Mouse (Mus musculus): Measurements from ENCODE around the gene Ttc12. TPM values are rescaled to one million over a fixed set of nuclear protein-coding genes. Genes with fewer than 3 reads are reported as not detected.

The Ttc12 gene
- polyA plus RNA-seq, 2 experiments = 0.18 to 0.19 TPM

GRCm38 (mm10) chr9:49487657-49487943 is 1.6 kb upstream of the Ttc12 start:
- no peaks in the 10 kb centered on the region for H3K27me3 ChIP-seq (ENCODE audit: control insufficient read depth, insufficient read depth, low read length)
- H3K4me3 ChIP-seq (ENCODE audit: insufficient read depth in 1 of 2, low read depth in 2 of 2, low read length in 2 of 2) = no peak overlapping the region
- no peaks in the 10 kb centered on the region for H3K4me1 ChIP-seq (replicated peaks; ENCODE audit: control insufficient read depth in 2 of 2, insufficient read depth in 2 of 2, low read length in 1 of 2)
- no peak overlapping the region for H3K9ac ChIP-seq (replicated peaks)
- no peak for TF ChIP-seq EP300 (IDR thresholded peaks at IDR 0.05; ENCODE audit: low read depth)
- WGBS (ENCODE audit: insufficient replicate concordance) = 47% methylated on average over 6 of the region's 6 CpGs
- no peaks in the 10 kb centered on the region for H3K9me3 ChIP-seq (ENCODE audit: control insufficient read depth, low read length)
- no peak overlapping the region for H3K4me2 ChIP-seq (ENCODE audit: low read depth)
- ATAC-seq (ENCODE audit: insufficient read depth) (no peak), DNase-seq (ENCODE audit: low read depth in 3 of 3, low spot score in 3 of 3) (no peak)
- no peaks in the 10 kb centered on the region for H3K36me3 ChIP-seq (replicated peaks; ENCODE audit: control insufficient read depth, insufficient read depth, low read depth)
- no peak overlapping the region for H3K27ac ChIP-seq

- Histone ChIP-seq H3K4me3 (ENCODE audit: insufficient read depth in 1 of 2, low read depth in 2 of 2, low read length in 2 of 2) (no peak overlapping the region), H3K9ac (replicated peaks) (no peak overlapping the region), H3K36me3 (replicated peaks; ENCODE audit: control insufficient read depth, insufficient read depth, low read depth) (no peaks in the 10 kb centered on the region), H3K27me3 (ENCODE audit: control insufficient read depth, insufficient read depth, low read length) (no peaks in the 10 kb centered on the region), H3K9me3 (ENCODE audit: control insufficient read depth, low read length) (no peaks in the 10 kb centered on the region), H3K4me2 (ENCODE audit: low read depth) (no peak overlapping the region), H3K4me1 (replicated peaks; ENCODE audit: control insufficient read depth in 2 of 2, insufficient read depth in 2 of 2, low read length in 1 of 2) (no peaks in the 10 kb centered on the region), H3K27ac (no peak overlapping the region)
- WGBS (ENCODE audit: insufficient replicate concordance) = 45% methylated on average over 9 of the region's 9 CpGs
- DNase-seq (ENCODE audit: low read depth in 3 of 3, low spot score in 3 of 3) (no peak), ATAC-seq (ENCODE audit: insufficient read depth) (no peak)
- TF ChIP-seq CTCF (IDR thresholded peaks at IDR 0.05; ENCODE audit: low read depth) (no peak), EP300 (IDR thresholded peaks at IDR 0.05; ENCODE audit: low read depth) (no peak)
These were observed 1.0 kb upstream of the Ttc12 start for GRCm38 (mm10) chr9:49486805-49487656.

GRCm38 (mm10) chr9:49485250-49485891 is 654 bp downstream of the Ttc12 start:
- Histone ChIP-seq H3K9me3 (ENCODE audit: control insufficient read depth, low read length) (no peaks in the 10 kb centered on the region), H3K9ac (replicated peaks) (no peak overlapping the region), H3K4me1 (replicated peaks; ENCODE audit: control insufficient read depth in 2 of 2, insufficient read depth in 2 of 2, low read length in 1 of 2) (no peaks in the 10 kb centered on the region), H3K27me3 (ENCODE audit: control insufficient read depth, insufficient read depth, low read length) (no peaks in the 10 kb centered on the region), H3K27ac (no peak overlapping the region), H3K4me2 (ENCODE audit: low read depth) (peak overlapping the region; percentile 59), H3K36me3 (replicated peaks; ENCODE audit: control insufficient read depth, insufficient read depth, low read depth) (no peaks in the 10 kb centered on the region), H3K4me3 (ENCODE audit: insufficient read depth in 1 of 2, low read depth in 2 of 2, low read length in 2 of 2) (peak overlapping the region; percentile 50 to 63)
- ATAC-seq (ENCODE audit: insufficient read depth) (no peak; the same call in 1 of the 2 replicates), DNase-seq (ENCODE audit: low read depth in 3 of 3, low spot score in 3 of 3) (no peak)
- 3% methylated on average over 21 of the region's 21 CpGs for WGBS (ENCODE audit: insufficient replicate concordance)
- TF ChIP-seq EP300 (IDR thresholded peaks at IDR 0.05; ENCODE audit: low read depth) = no peak
- peak; percentile 54 for TF ChIP-seq CTCF (IDR thresholded peaks at IDR 0.05; ENCODE audit: low read depth)

GRCm38 (mm10) chr9:49483316-49483715 is 2.7 kb downstream of the Ttc12 start:
- Histone ChIP-seq H3K4me1 (replicated peaks; ENCODE audit: control insufficient read depth in 2 of 2, insufficient read depth in 2 of 2, low read length in 1 of 2) (no peaks in the 10 kb centered on the region), H3K4me3 (ENCODE audit: insufficient read depth in 1 of 2, low read depth in 2 of 2, low read length in 2 of 2) (no peak overlapping the region), H3K9ac (replicated peaks) (no peak overlapping the region), H3K36me3 (replicated peaks; ENCODE audit: control insufficient read depth, insufficient read depth, low read depth) (no peaks in the 10 kb centered on the region), H3K9me3 (ENCODE audit: control insufficient read depth, low read length) (no peaks in the 10 kb centered on the region), H3K27ac (no peak overlapping the region), H3K4me2 (ENCODE audit: low read depth) (no peak overlapping the region), H3K27me3 (ENCODE audit: control insufficient read depth, insufficient read depth, low read length) (no peaks in the 10 kb centered on the region)
- WGBS (ENCODE audit: insufficient replicate concordance) = 27% methylated on average over 10 of the region's 10 CpGs
- TF ChIP-seq CTCF (IDR thresholded peaks at IDR 0.05; ENCODE audit: low read depth) (no peak), EP300 (IDR thresholded peaks at IDR 0.05; ENCODE audit: low read depth) (no peak)
- DNase-seq (ENCODE audit: low read depth in 3 of 3, low spot score in 3 of 3) (no peak), ATAC-seq (ENCODE audit: insufficient read depth) (no peak)

DNA sequence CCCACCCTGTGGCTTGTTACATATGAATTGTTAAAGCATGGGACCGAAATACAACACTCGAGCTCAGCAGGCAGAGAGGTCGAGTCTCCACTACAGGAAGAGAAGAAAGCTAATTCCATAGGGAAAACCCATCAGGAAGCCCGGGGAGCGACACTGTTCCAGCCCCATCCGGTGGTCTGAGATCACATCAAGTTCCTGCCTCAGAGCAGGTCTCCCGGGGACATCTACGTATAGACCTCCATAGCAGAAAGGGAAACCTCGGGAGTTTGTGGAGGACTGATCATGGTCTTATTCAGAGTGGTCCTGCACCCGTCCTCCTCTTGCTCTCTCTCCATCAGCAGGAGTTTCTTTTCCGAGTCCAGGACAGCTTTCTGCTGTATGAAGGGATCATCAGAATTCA is 13.9 kb downstream of the Ttc12 start:
- ATAC-seq (ENCODE audit: insufficient read depth) (no peak), DNase-seq (ENCODE audit: low read depth in 3 of 3, low spot score in 3 of 3) (no peak)
- Histone ChIP-seq H3K9ac (replicated peaks) (no peak overlapping the region), H3K4me2 (ENCODE audit: low read depth) (no peak overlapping the region), H3K4me1 (replicated peaks; ENCODE audit: control insufficient read depth in 2 of 2, insufficient read depth in 2 of 2, low read length in 1 of 2) (no peaks in the 10 kb centered on the region), H3K27me3 (ENCODE audit: control insufficient read depth, insufficient read depth, low read length) (no peaks in the 10 kb centered on the region), H3K27ac (no peak overlapping the region), H3K9me3 (ENCODE audit: control insufficient read depth, low read length) (no peaks in the 10 kb centered on the region), H3K4me3 (ENCODE audit: insufficient read depth in 1 of 2, low read depth in 2 of 2, low read length in 2 of 2) (no peak overlapping the region), H3K36me3 (replicated peaks; ENCODE audit: control insufficient read depth, insufficient read depth, low read depth) (no peaks in the 10 kb centered on the region)
- WGBS (ENCODE audit: insufficient replicate concordance) = 46% methylated on average over 11 of the region's 11 CpGs
- no peak for TF ChIP-seq EP300 (IDR thresholded peaks at IDR 0.05; ENCODE audit: low read depth)
- TF ChIP-seq CTCF (IDR thresholded peaks at IDR 0.05; ENCODE audit: low read depth) = no peak

Data from liver, embryonic 14.5 days (tissue).